Mouse (Mus musculus) hindbrain, embryonic 14.5 days (tissue): ENCODE measurements around the gene Poglut1. TPM values are rescaled to one million over a fixed set of nuclear protein-coding genes. Genes with fewer than 3 reads are reported as not detected.

Experiments
- ATAC-seq: fragments of 200-750 bp; cut with Nextera tagmentation; 2 replicates; pipeline ENCODE4 v1.8.0; 2017; ENCODE audit warnings: moderate number of reproducible peaks, mild to moderate bottlenecking, moderate TSS enrichment, moderate library complexity; ENCODE audit not compliant: low FRiP score
- DNase-seq: peaks from one replicate; pipeline ENCODE4 v3.0.0-alpha.2; 2015; ENCODE audit warnings: low spot score
- H3K27ac ChIP-seq: fragments of 300-500 bp; sonication (generic); 2 replicates; pipeline ENCODE4 v1.5.1; 2014; ENCODE audit warnings: mild to moderate bottlenecking, moderate library complexity
- H3K27me3 ChIP-seq: fragments of 300-500 bp; sonication (generic); 2 replicates; pipeline ENCODE4 v1.6.1; 2014; ENCODE audit warnings: mild to moderate bottlenecking, low read length, mixed read lengths; ENCODE audit not compliant: control insufficient read depth, insufficient read depth
- H3K36me3 ChIP-seq: fragments of 300-500 bp; sonication (generic); replicated peaks from 2 replicates; pipeline ENCODE4 v1.6.1; 2014; ENCODE audit not compliant: control insufficient read depth, insufficient read depth
- H3K4me1 ChIP-seq: fragments of 300-500 bp; sonication (generic); replicated peaks from 2 replicates; pipeline ENCODE4 v1.6.1; 2014; ENCODE audit warnings: antibody characterized with exemption, low read length, mixed read lengths; ENCODE audit not compliant: control insufficient read depth, insufficient read depth
- H3K4me2 ChIP-seq: fragments of 300-500 bp; sonication (generic); replicated peaks from 2 replicates; pipeline ENCODE4 v1.6.1; 2014; ENCODE audit warnings: mild to moderate bottlenecking, moderate library complexity
- H3K4me3 ChIP-seq: fragments of 300-500 bp; sonication (generic); replicated peaks from 2 replicates; pipeline ENCODE4 v1.5.1; 2014; ENCODE audit warnings: mild to moderate bottlenecking, low read length
- H3K9ac ChIP-seq: fragments of 300-500 bp; sonication (generic); 2 replicates; pipeline ENCODE4 v1.6.1; 2014
- H3K9me3 ChIP-seq: fragments of 300-500 bp; sonication (generic); 2 replicates; pipeline ENCODE4 v1.6.1; 2016; ENCODE audit warnings: low read length; ENCODE audit not compliant: control insufficient read depth
- WGBS: fragments of 180-500 bp; shearing (Covaris S2); extraction: QIAGEN DNeasy Blood & Tissue Kit; methylation state at CpG from one replicate; pipeline ENCODE4 v1.1.7; 2014; 5-methylcytosine and 5-hydroxymethylcytosine counted together
- polyA plus RNA-seq: library from polyadenylated mRNA; unstranded; fragments of >200 nt; fragmentation: Nextera tagmentation; extraction: Ambion mirVana; gene quantifications from 2 replicates; pipeline ENCODE4 v1.2.1, GENCODE M21; 2014

The Poglut1 gene
- polyA plus RNA-seq: 53.6 and 54.1 TPM in 2 replicates

GRCm38 (mm10) chr16:38549479-38550396 is at the start of gene Poglut1:
Gene Poglut1 (minus strand): TSS chr16:38550258.
- H3K27me3 ChIP-seq: peaks cover 8% of the 10 kb centered on the region; the same call in 1 of the 2 replicates
- H3K4me2 ChIP-seq: peak within 1 kb of the TSS; percentile 61
- WGBS: 3% methylated on average over 50 of the region's 54 CpGs
- peak; percentile 95 for ATAC-seq
- H3K4me3 ChIP-seq: peak within 1 kb of the TSS; percentile 64
- H3K4me1 ChIP-seq: peaks cover 14% of the 10 kb centered on the region
- H3K9me3 ChIP-seq: no peaks in the 10 kb centered on the region
- peak within 1 kb of the TSS; percentile 66 for H3K27ac ChIP-seq
- peaks cover 16% of the 10 kb centered on the region for H3K36me3 ChIP-seq
- DNase-seq: peak; percentile 81
- peak within 1 kb of the TSS; percentile 83 for H3K9ac ChIP-seq

- WGBS: 85% methylated on average over 11 of the region's 11 CpGs
- ATAC-seq: no peak
Observed at GRCm38 (mm10) chr16:38598986-38599680, 49.1 kb upstream of the Poglut1 start.

GRCm38 (mm10) chr16:38596651-38597050 is 46.6 kb upstream of the Poglut1 start:
- ATAC-seq: no peak
- no peak overlapping the region for H3K4me3 ChIP-seq
- no peak for DNase-seq
- no peak overlapping the region for H3K9ac ChIP-seq
- H3K4me2 ChIP-seq: no peak overlapping the region
- no peaks in the 10 kb centered on the region for H3K4me1 ChIP-seq
- WGBS: 97% methylated on average over 2 of the region's 2 CpGs
- no peaks in the 10 kb centered on the region for H3K27me3 ChIP-seq
- H3K9me3 ChIP-seq: no peaks in the 10 kb centered on the region
- peaks cover 16% of the 10 kb centered on the region for H3K36me3 ChIP-seq
- H3K27ac ChIP-seq: no peak overlapping the region

More at GRCm38 (mm10) chr16:38598986-38599680, 49.1 kb upstream of the Poglut1 start:
- Histone ChIP-seq H3K4me2 (no peak overlapping the region), H3K27ac (no peak overlapping the region), H3K4me3 (no peak overlapping the region), H3K4me1 (no peaks in the 10 kb centered on the region), H3K9me3 (no peaks in the 10 kb centered on the region), H3K27me3 (no peaks in the 10 kb centered on the region), H3K36me3 (no peaks in the 10 kb centered on the region), H3K9ac (no peak overlapping the region)
- no peak for DNase-seq

GRCm38 (mm10) chr16:38596099-38596498 is 46.0 kb upstream of the Poglut1 start:
- Histone ChIP-seq H3K4me2 (no peak overlapping the region), H3K4me1 (no peaks in the 10 kb centered on the region), H3K27me3 (no peaks in the 10 kb centered on the region), H3K4me3 (no peak overlapping the region), H3K27ac (no peak overlapping the region), H3K36me3 (peaks cover 22% of the 10 kb centered on the region), H3K9ac (no peak overlapping the region), H3K9me3 (no peaks in the 10 kb centered on the region)
- no peak for DNase-seq
- no peak for ATAC-seq
- WGBS: 86% methylated on average over 2 of the region's 2 CpGs

GRCm38 (mm10) chr16:38594435-38594834 is 44.4 kb upstream of the Poglut1 start:
- Histone ChIP-seq H3K9ac (no peak overlapping the region), H3K27me3 (no peaks in the 10 kb centered on the region), H3K4me1 (no peaks in the 10 kb centered on the region), H3K27ac (no peak overlapping the region), H3K9me3 (no peaks in the 10 kb centered on the region), H3K4me3 (no peak overlapping the region), H3K36me3 (peaks cover 33% of the 10 kb centered on the region), H3K4me2 (no peak overlapping the region)
- ATAC-seq (no peak), DNase-seq (no peak)
- WGBS: 93% methylated on average over 1 of the region's 1 CpGs

GRCm38 (mm10) chr16:38592946-38593345 is 42.9 kb upstream of the Poglut1 start:
- DNase-seq: no peak
- H3K9me3 ChIP-seq: no peaks in the 10 kb centered on the region
- H3K27ac ChIP-seq: no peak overlapping the region
- H3K4me3 ChIP-seq: no peak overlapping the region
- H3K36me3 ChIP-seq: peaks cover 47% of the 10 kb centered on the region
- H3K4me2 ChIP-seq: no peak overlapping the region
- WGBS: 96% methylated on average over 4 of the region's 4 CpGs
- no peaks in the 10 kb centered on the region for H3K27me3 ChIP-seq
- H3K9ac ChIP-seq: no peak overlapping the region
- no peak for ATAC-seq
- no peaks in the 10 kb centered on the region for H3K4me1 ChIP-seq

GRCm38 (mm10) chr16:38592026-38592678 is 42.1 kb upstream of the Poglut1 start:
- Histone ChIP-seq H3K27me3 (no peaks in the 10 kb centered on the region), H3K36me3 (peaks cover 55% of the 10 kb centered on the region), H3K27ac (no peak overlapping the region), H3K4me1 (no peaks in the 10 kb centered on the region), H3K4me3 (no peak overlapping the region), H3K9ac (no peak overlapping the region), H3K4me2 (no peak overlapping the region), H3K9me3 (no peaks in the 10 kb centered on the region)
- WGBS: 90% methylated on average over 12 of the region's 12 CpGs
- no peak for ATAC-seq
- DNase-seq: no peak

- no peaks in the 10 kb centered on the region for H3K4me1 ChIP-seq
- H3K4me2 ChIP-seq: no peak overlapping the region
- no peak for ATAC-seq
Observed at GRCm38 (mm10) chr16:38591506-38591905, 41.4 kb upstream of the Poglut1 start.

GRCm38 (mm10) chr16:38587572-38587971 is 37.5 kb upstream of the Poglut1 start:
- Histone ChIP-seq H3K9ac (no peak overlapping the region), H3K27me3 (no peaks in the 10 kb centered on the region), H3K9me3 (no peaks in the 10 kb centered on the region), H3K36me3 (peaks cover 87% of the 10 kb centered on the region), H3K4me2 (no peak overlapping the region), H3K4me3 (no peak overlapping the region), H3K27ac (no peak overlapping the region), H3K4me1 (no peaks in the 10 kb centered on the region)
- ATAC-seq: no peak
- DNase-seq: no peak
- WGBS: 83% methylated on average over 4 of the region's 4 CpGs

More at GRCm38 (mm10) chr16:38591506-38591905, 41.4 kb upstream of the Poglut1 start:
- WGBS: 84% methylated on average over 3 of the region's 3 CpGs
- Histone ChIP-seq H3K4me3 (no peak overlapping the region), H3K9me3 (no peaks in the 10 kb centered on the region), H3K27me3 (no peaks in the 10 kb centered on the region), H3K36me3 (peaks cover 61% of the 10 kb centered on the region), H3K27ac (no peak overlapping the region), H3K9ac (no peak overlapping the region)
- DNase-seq: no peak
